Mouse (Mus musculus): ENCODE data around the gene Pla2r1. TPM values are rescaled to one million over a fixed set of nuclear protein-coding genes. Genes with fewer than 3 reads are reported as not detected.
A peak's percentile ranks its signal among the peaks of the same experiment; 100 is the strongest.

Pla2r1 gene
- total and polyA plus RNA-seq, 3 experiments: 0.80 to 4.7 (median 3.3) TPM

DNA sequence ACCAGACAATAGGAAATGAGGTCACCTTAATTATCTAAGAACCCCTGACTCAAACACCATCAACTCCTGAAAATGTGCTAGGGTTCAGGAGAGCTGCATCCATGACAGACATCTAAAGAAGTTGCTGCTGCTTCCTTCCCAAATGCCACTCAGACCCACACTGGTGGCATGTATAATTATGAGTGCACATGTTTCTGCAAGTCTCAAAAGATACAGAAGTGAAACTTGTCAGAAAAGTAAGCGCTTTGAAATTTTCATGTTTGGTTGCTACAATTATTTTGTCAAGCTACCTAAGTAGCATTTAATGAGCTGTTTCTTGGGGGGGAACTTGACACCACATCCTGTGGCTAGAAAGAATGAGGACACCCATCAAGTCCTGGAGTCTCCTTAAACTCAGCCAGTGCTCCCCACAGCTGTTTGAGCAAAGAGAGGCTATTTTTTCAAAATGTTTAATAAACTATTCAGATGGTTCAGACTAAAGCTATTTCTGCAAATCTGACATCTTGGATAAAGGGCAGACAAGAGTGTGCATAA is 52.5 kb downstream of the Pla2r1 start:
- no peak for DNase-seq

DNA sequence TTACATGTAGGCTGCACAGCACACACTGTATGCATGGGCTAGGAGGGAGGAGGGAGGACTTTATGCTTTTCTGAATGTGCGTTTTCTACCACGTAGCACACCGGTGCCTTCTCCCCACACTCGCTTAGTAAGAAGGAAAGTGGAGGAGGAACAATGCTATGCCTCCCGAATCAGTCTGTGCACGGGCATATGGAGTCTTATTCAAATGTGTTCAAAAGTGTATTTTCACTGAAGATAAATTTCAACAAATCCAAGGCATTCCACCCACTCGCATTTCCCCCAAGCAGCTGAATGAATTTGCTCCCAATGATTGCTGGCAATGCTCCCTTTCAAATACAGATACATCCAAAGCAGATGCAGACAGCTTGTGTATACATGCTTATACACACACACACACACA is 73.2 kb downstream of the Pla2r1 start:
- no peak for DNase-seq

DNA sequence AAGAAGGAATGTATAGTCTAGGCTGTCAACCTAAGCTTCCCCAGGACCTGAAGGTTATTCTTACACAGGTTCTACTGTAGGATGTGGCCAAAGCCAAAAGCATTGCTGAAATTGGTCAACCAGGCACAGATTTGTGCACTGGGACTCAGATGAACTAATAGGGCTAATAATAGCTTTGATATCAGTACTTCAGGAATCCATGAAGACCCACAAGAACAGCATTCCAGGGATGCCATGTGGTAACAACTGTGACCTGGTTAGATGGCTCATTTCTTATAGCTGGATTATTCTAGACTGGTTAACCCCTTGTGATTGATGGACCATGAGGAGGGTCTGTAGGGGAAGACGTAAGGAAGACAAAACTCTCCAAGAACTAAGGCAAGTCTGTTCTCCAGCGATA is 74.3 kb downstream of the Pla2r1 start:
- DNase-seq: no peak

DNA sequence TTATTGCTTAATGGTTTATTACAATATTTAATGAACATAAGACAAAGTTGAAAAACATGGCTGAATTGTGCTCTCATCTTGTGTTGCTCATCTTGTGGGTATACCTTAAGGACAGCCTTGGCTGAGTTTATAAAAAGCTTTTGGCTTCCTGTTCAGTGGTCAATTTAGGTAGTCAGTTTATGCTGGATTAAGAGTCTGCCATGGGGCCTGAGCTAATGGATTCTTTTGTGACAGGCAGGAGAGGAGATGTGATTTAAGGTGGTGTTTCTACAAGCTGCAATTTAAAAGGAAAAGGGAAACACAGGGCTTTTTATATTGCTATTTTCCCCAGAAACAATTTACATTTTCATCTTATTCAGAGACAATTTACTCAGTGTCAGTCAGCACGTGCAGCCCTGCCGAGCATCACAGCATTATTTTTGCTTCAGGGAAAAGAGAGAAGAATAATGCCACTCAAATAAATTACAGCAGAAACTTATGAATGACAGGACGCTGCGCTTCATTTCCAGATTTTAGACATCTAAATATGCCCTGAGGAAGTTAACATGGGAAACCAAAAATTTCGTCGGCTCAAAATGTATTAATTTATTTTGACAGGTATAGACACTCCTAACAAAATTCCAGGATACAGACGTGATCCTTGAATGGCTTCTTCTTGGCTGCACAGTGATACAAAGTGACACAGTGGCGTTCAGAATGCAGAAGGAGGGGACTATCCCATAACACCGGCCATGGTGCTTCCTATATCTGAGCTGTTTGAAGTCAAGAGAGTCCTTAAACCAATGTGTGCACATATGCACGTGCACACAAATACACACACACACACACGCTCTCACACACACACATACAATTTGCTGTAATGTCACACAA is 84.0 kb downstream of the Pla2r1 start:
- DNase-seq: no peak

DNA sequence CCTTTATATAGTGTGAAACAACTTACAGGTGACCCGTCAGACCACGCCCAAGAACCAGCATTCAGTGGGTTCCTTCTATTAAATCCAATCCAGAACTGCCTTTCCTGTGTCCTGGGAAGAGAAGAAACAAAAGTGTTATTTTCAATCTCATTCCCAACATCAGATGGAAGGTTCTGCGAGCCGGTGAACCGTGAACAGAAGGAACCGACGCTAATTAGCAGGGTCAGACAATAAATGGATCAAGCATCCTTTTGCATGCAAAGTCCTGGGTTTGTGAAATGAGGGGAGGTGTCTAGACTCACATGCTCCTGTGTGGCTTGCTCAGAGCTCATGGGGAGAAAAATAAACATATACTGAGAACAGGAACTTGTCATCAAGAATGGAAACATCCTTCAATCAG is 100.7 kb downstream of the Pla2r1 start:
- DNase-seq: no peak

DNA sequence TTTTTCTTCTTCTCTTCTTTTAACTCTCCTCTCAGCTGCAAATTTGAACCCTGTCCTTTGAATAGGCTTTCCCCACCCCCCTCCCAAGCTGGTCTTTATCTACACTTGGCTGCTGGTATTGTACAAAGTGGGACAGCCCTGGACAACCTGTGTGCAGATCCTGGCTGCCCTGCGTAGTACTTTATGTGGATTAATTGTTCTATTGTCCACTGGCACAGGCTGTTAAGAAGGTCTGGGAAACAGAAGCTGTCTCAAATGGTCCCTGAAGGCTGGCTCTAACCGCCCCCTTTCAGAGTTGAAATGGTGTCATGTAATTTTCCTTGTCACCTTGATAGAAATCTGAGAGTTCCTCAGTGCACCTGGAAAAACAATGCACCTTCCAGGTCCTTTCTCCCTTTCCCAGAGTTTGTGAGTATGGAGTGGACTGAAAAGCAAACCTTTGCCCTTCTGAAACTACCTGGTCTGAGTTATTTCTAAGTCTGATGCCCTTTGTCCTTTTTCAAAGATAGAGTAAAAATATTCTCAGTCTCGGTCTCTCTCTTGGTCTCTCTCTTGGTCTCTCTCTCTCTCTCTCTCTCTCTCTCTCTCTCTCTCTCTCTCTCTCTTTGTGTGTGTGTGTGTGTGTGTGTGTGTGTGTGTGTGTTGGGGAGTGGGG is 101.9 kb downstream of the Pla2r1 start:
- no peak for DNase-seq

DNA sequence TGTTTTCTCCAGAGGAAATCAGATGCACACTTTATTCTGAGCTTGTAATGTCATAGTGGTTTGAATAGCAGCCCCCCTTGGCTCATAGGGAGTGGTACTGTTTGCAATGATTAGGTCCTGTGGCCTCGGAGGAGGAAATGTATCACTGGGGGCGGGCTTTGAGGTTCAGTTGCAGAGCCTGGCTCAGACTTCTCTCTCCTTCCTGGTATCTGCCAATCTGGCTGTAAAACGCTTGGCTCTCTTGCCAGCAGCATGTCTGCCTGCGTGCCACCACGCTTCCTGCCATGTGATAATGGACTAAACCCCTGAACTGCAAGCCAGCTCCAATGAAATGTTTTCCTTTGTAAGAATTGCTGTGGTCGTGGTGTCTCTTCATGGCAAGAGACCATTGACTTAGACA is 103.4 kb downstream of the Pla2r1 start:
- DNase-seq: no peak

DNA sequence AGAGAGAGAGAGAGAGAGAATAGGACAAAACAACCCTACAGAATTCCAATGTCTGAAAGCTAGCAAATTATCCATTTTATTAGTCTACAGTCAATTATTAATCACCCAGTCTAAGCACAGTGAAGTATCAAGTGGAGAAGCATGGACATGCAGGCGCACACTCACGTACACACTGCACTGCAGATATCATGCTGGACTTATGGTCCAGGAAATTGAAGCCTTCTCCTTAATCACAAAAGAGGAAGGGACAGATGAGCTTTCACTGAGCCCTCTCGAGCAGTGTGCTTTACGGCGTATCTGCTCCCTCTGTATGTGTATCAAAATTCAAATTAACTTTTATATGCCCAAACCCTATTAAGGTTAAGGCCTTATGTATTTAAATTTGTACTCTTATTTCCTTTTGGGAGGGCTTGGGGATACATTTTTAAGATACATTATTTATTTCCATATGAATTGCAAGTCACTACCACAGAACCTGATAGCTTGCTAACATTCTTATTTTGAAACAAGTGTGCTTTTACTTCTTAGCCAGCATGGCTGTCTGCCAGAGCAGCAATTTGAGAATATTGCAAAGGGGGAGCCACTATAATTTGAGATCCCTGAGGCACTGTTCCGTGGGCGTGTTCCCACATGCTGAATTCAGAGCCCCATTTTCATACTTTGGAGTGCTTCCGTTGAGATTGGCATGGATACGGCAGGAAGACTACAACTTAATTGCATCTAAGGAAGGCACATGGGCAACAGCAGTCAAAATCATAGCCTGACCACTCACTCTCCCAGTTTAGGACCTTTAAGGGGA is 108.2 kb downstream of the Pla2r1 start:
- no peak for DNase-seq

DNA sequence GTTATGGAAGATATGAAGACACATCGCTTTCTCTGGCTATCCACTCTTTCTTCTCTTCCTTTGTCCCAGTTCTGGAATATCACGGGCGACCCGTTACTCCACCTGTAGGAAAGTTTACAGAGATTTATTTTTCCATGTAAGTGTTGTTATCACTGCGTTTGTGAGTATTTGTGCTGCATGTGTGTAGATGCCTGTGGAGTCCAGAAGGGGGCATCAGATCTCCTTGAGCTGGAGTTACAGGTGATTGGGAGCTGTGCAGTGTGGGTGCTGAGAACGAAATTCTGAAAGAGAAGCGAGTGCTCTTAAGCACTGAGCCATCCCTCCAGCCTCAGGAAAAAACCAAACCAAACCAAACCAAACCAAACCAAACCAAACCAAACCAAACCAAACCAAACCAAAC is 109.8 kb downstream of the Pla2r1 start:
- no peak for DNase-seq

DNA sequence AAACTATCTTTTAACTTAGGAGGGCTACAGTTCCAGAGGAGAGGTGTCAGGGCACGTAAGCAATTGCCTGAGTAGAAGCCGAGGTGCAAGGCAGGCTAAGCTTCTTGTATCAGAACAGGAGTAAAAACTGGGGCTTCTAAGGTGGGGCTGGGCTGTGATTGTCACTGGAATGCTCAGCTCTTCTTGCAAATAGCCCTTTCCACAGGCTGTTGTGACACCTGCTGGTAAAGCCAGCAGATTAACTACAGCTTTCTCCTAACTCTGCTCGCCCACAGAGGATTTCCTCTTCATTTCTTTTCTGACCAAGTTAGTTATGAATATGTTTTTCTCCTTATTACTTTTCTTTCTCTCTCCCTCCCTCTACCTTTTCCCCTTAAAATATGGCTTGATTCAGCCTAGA is 111.2 kb downstream of the Pla2r1 start:
- DNase-seq: no peak

- DNase-seq: no peak
Observed at GRCm38 (mm10) chr2:60436802-60437201, 116.3 kb downstream of the Pla2r1 start.

DNA sequence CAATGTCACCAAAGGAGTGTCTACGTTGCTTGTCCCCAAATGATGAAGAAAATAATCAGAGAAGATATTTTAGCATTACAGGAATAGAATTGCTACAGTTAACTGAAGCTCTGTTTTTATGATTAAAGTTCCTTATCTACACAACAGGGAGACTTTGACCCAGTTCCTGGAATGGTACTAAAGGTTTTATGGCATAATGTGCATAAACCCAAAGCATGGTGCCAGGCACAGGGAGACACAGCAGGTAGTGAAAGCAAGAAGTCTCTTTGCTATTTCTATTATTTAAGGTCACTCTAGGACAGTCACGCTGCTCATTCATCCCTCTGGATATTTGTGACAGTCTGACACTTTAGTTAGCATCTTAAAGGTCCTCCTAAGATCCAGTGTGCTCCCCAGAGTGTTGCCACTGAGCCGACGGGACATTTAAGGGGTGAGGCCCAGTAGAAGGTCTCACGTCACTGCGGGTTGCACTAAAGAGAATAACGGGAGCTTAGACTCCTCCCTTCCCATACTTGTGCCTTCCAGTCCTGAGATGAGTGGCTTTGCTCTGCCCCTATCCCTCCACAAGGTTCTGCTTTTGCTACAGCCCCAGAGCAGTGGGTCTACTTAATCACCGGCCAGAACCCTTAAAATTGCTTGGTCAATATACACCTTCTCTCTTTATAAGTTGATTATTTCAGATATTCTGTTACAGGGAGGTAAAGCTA is 122.6 kb downstream of the Pla2r1 start:
- no peak for DNase-seq

- peak; percentile 76 for DNase-seq
Observed at GRCm38 (mm10) chr2:60418075-60418474, 135.0 kb downstream of the Pla2r1 start.

DNA sequence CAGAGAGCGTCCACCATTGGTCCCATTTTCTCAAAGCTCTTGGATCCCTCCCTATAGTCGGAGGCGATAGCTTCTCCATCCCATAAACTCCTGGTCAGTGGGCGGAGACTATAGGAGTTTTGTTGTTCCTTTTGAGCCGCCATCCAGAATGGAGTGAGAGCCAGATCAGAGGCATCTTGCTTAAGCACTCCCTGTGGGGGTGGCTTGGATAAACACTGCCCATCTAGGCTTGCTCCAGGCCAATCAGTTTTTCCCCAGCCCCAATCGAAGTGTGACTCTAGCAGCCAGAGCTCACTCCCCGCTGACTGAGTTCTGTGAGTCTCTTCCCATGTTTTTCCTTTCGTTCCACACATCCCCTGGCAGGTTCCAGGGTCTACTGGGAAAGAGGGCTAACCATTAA is 138.8 kb downstream of the Pla2r1 start:
- no peak for DNase-seq

GRCm38 (mm10) chr2:60413006-60413650 is 140.0 kb downstream of the Pla2r1 start:
- no peak for DNase-seq

- no peak for DNase-seq
Observed at GRCm38 (mm10) chr2:60411181-60411580, 141.9 kb downstream of the Pla2r1 start.

GRCm38 (mm10) chr2:60409989-60410763 is 142.9 kb downstream of the Pla2r1 start:
- peak; percentile 26 for DNase-seq

DNA sequence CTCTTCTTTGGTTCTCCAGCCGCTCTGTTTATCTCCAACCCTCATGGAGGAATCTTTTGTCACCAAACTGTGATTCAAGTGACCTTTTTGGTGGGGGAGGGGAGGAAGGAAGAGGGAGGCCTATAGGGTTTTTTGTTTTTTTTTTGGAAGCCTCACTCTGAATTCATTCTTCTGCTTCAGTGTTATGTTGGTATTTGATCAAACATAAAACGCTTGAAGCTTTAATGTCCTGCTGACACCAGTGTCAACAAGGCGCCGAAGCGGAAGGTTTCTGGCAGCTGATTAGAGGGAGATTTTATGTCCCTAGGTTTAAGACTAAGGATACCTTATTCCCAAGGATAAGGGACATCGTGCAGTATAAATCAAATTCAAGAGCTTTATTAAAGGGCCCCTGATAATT is 143.9 kb downstream of the Pla2r1 start:
- no peak for DNase-seq

DNA sequence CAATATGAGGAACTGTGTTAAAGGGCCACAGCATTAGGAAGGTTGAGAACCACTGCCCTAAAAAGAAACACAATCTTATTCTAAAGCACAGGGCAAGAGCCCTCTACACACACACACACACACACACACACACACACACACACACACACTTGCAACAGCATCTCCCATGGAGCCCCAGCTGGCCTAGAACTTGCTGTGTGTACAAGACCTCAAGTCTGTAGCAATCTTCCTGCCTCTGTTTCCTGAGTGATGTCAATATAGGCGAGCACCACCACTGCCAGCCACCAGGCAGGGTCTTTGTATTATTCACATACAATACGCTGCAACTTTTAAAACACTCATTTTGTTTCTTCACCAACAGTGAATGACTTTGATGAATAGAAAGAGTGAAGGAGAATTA is 145.7 kb downstream of the Pla2r1 start:
- no peak for DNase-seq

GRCm38 (mm10) chr2:60405431-60405830 is 147.7 kb downstream of the Pla2r1 start:
- no peak for DNase-seq

DNA sequence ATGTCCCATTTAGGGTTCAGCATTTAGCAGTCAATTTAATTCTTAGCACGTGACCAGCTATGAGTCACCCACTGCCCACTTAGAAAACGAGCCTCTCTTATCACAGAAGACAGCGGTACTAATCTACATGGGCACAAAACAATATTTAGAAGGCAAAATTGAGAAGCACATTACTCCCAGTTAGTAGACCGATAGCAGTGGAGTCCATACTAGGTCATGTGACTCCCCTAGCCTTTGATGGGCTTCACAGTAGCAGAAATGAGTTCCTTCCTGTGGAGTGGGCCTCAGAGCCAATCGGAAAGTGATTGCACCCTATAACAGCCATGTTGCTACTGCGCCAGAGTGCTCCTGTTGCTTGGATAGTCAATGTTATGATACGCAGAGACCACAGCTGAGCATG is 148.3 kb downstream of the Pla2r1 start:
- no peak for DNase-seq
